In the genomic region with DNA sequence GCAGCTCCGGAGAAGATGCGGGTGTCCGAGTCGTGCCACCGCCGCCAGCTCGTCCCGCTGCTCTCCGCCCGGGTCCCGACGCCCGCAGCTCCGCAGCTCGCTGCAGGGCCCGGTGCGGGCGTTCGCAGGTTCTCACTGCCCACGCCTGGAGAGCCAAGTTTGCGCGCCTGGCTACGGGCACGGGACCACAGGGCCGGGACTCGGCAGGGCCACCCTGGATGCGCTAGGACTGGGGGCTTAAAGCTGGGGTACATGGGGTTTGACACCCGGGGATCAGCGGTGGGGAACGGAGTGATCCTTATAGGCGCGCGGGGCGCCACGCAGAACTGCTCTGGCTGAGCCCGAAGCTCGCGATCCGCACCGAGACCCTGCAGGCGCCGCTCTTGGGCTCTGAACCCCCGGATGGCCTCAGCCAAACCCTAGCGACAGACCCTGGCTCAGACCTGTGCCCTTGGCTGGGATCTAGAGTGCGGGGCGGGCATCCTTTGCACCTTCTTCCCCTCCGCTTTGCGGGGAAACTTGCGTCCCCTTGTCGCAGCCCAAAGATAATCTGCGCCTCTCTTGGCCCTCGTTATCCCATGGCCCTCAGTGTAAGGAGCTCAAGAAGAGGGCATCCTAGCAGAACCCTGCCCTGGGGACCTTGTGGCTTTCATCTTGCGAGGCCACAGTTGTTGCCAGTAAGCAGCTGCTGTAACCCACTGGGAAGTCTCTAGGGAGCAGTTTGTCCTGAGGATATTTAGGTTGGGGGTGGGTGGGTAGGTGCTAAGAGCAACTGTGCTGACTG, we compare ENCODE assay signal across 8 mouse cellular contexts. TPM values are rescaled to one million over a fixed set of nuclear protein-coding genes. Genes with fewer than 3 reads are reported as not detected.
DNase-seq lines count a peak whose midpoint lies in the region; ATAC-seq lines count a peak whose summit lies in the region.

No protein-coding gene starts in this region.

- intact Hi-C loops in left cerebral cortex, postnatal 4 days (cut with DNase I): loop anchor here (5.0 to 10.0 kb wide), 3 partner anchors 243 to 490 kb away; no protein-coding TSS in a partner anchor

- peaks cover 24% of the 10 kb centered on the region for H3K4me1 ChIP-seq in kidney, embryonic 15.5 days
- no peaks in the 10 kb centered on the region for H3K4me1 ChIP-seq in forebrain, embryonic 14.5 days (ENCODE audit: control insufficient read depth, insufficient read depth, low read length)
- peaks cover 18% of the 10 kb centered on the region for H3K4me1 ChIP-seq in neural tube, embryonic 12.5 days

- no peaks in the 10 kb centered on the region for H3K36me3 ChIP-seq in kidney, embryonic 15.5 days
- H3K36me3 ChIP-seq in forebrain, embryonic 14.5 days (ENCODE audit: control insufficient read depth, insufficient read depth, low read length): no peaks in the 10 kb centered on the region
- no peaks in the 10 kb centered on the region for H3K36me3 ChIP-seq in neural tube, embryonic 12.5 days

- H3K9me3 ChIP-seq in kidney, embryonic 15.5 days (replicated peaks): no peaks in the 10 kb centered on the region
- H3K9me3 ChIP-seq in forebrain, embryonic 14.5 days (replicated peaks; ENCODE audit: control insufficient read depth, low read length): no peaks in the 10 kb centered on the region
- no peaks in the 10 kb centered on the region for H3K9me3 ChIP-seq in neural tube, embryonic 12.5 days

- H3K27me3 ChIP-seq in kidney, embryonic 15.5 days: peaks cover 64% of the 10 kb centered on the region
- peaks cover 41% of the 10 kb centered on the region for H3K27me3 ChIP-seq in forebrain, embryonic 14.5 days (replicated peaks; ENCODE audit: control insufficient read depth, insufficient read depth, low read length)
- peaks cover 39% of the 10 kb centered on the region for H3K27me3 ChIP-seq in neural tube, embryonic 12.5 days (replicated peaks)

- H3K4me3 ChIP-seq in kidney, embryonic 15.5 days (replicated peaks): peak overlapping the region; percentile 57
- peak overlapping the region; percentile 62 for H3K4me3 ChIP-seq in forebrain, embryonic 14.5 days (ENCODE audit: low read depth, low read length)
- H3K4me3 ChIP-seq in neural tube, embryonic 12.5 days: peak overlapping the region; percentile 48

- under 1% methylated on average over 53 of the region's 53 CpGs for WGBS in kidney, embryonic 15.5 days
- under 1% methylated on average over 53 of the region's 53 CpGs for WGBS in forebrain, embryonic 14.5 days
- under 1% methylated on average over 53 of the region's 53 CpGs for WGBS in neural tube, embryonic 12.5 days

- no peak overlapping the region for H3K27ac ChIP-seq in kidney, embryonic 15.5 days
- no peak overlapping the region for H3K27ac ChIP-seq in forebrain, embryonic 14.5 days (ENCODE audit: low read depth, low read length)
- no peak overlapping the region for H3K27ac ChIP-seq in neural tube, embryonic 12.5 days

- H3K9ac ChIP-seq in kidney, embryonic 15.5 days: peak overlapping the region; percentile 33
- peak overlapping the region; percentile 65 for H3K9ac ChIP-seq in forebrain, embryonic 14.5 days (ENCODE audit: low read length)
- H3K9ac ChIP-seq in neural tube, embryonic 12.5 days: peak overlapping the region; percentile 61

- no peak for DNase-seq in kidney, adult 9 months
- peak; percentile 29 for DNase-seq in brain, adult 2 months (ENCODE audit: low read depth, low spot score)
- no peak for DNase-seq in forebrain, embryonic 14.5 days (ENCODE audit: low spot score)
- peak; percentile 11 for DNase-seq in left cerebral cortex, postnatal 4 days
- no peak for DNase-seq in spleen, adult 18-20 months
- DNase-seq in urinary bladder, postnatal 4 days (ENCODE audit: low spot score in 2 of 2): no peak

- ATAC-seq in kidney, embryonic 15.5 days (replicated peaks; ENCODE audit: low FRiP score): no peak
- peak; percentile 57 for ATAC-seq in forebrain, embryonic 14.5 days
- peak; percentile 66; the same call in 1 of the 2 replicates for ATAC-seq in neural tube, embryonic 12.5 days (ENCODE audit: low FRiP score, low read depth)

- H3K4me2 ChIP-seq in kidney, embryonic 15.5 days: peak overlapping the region; percentile 99
- H3K4me2 ChIP-seq in forebrain, embryonic 14.5 days (ENCODE audit: low read length): peak overlapping the region; percentile 100
- H3K4me2 ChIP-seq in neural tube, embryonic 12.5 days (replicated peaks): peak overlapping the region; percentile 99

RNA-seq across cellular contexts. Expression of gene Fstl4, which starts 0.7 kb away (rescaled TPM):
- polyA plus RNA-seq in kidney, embryonic 15.5 days (2015; fragmentation: Nextera tagmentation; extraction: Ambion mirVana): 1.2 and 1.5 TPM in 2 replicates
- 2.4 and 3.6 TPM in 2 replicates for polyA plus RNA-seq in forebrain, embryonic 14.5 days (2014; fragmentation: Nextera tagmentation; extraction: Ambion mirVana)
- 10 to 100 TPM; 12.9 to 13.2 TPM for total RNA-seq in left cerebral cortex, postnatal 4 days (2021)
- polyA plus RNA-seq in neural tube, embryonic 12.5 days (2016; fragmentation: Nextera tagmentation; extraction: Ambion mirVana): 7.7 and 8.7 TPM in 2 replicates

Comparison
In these comparisons a context has a peak if more than half of its experiments do, and no peak if none do; other contexts are left out.
1. DNase-seq: peak in brain, adult 2 months (single experiment) and left cerebral cortex, postnatal 4 days (single experiment); none in kidney, adult 9 months (single experiment), forebrain, embryonic 14.5 days (single experiment), spleen, adult 18-20 months (0 of 2) and urinary bladder, postnatal 4 days (0 of 2).
2. Peak in every context shown above with its lines, with median percentiles within 50 percentile points of each other: H3K4me2 ChIP-seq, H3K4me3 ChIP-seq and H3K9ac ChIP-seq.